Mouse (Mus musculus) forebrain, embryonic 14.5 days (tissue): ENCODE results near the gene Gm11639. TPM values are rescaled to one million over a fixed set of nuclear protein-coding genes. Genes with fewer than 3 reads are reported as not detected.

Source experiments
- ATAC-seq: fragments of 200-750 bp; cut with Nextera tagmentation; 2 replicates; pipeline ENCODE4 v1.8.0; 2017; ENCODE audit warnings: mild to moderate bottlenecking, moderate library complexity
- DNase-seq: peaks from one replicate; pipeline ENCODE4 v3.0.0-alpha.2; 2015; ENCODE audit warnings: low spot score
- H3K27ac ChIP-seq: fragments of 300-500 bp; sonication (generic); 2 replicates; pipeline ENCODE4 v1.5.1; 2014; ENCODE audit warnings: low read depth, mild to moderate bottlenecking, control low read depth, low read length, moderate library complexity
- H3K27me3 ChIP-seq: fragments of 300-500 bp; sonication (generic); replicated peaks from 2 replicates; pipeline ENCODE4 v1.6.1; 2014; ENCODE audit warnings: low read length, control low read depth, mixed read lengths; ENCODE audit not compliant: control insufficient read depth, insufficient read depth
- H3K36me3 ChIP-seq: fragments of 300-500 bp; sonication (generic); 2 replicates; pipeline ENCODE4 v1.6.1; 2014; ENCODE audit warnings: low read length, control low read depth; ENCODE audit not compliant: control insufficient read depth, insufficient read depth
- H3K4me1 ChIP-seq: fragments of 300-500 bp; sonication (generic); 2 replicates; pipeline ENCODE4 v1.6.1; 2014; ENCODE audit warnings: antibody characterized with exemption, low read length, control low read depth; ENCODE audit not compliant: control insufficient read depth, insufficient read depth
- H3K4me2 ChIP-seq: fragments of 300-500 bp; sonication (generic); 2 replicates; pipeline ENCODE4 v1.6.1; 2014; ENCODE audit warnings: mild to moderate bottlenecking, control low read depth, low read length
- H3K4me3 ChIP-seq: fragments of 300-500 bp; sonication (generic); 2 replicates; pipeline ENCODE4 v1.5.1; 2014; ENCODE audit warnings: low read depth, low read length, control low read depth
- H3K9ac ChIP-seq: fragments of 300-500 bp; sonication (generic); 2 replicates; pipeline ENCODE4 v1.6.1; 2014; ENCODE audit warnings: mild to moderate bottlenecking, low read length, control low read depth, moderate library complexity
- H3K9me3 ChIP-seq: fragments of 300-500 bp; sonication (generic); replicated peaks from 2 replicates; pipeline ENCODE4 v1.6.1; 2016; ENCODE audit warnings: low read length, control low read depth, mixed read lengths; ENCODE audit not compliant: control insufficient read depth
- WGBS: fragments of 180-500 bp; shearing (Covaris S2); extraction: QIAGEN DNeasy Blood & Tissue Kit; methylation state at CpG from one replicate; pipeline ENCODE4 v1.1.7; 2014; 5-methylcytosine and 5-hydroxymethylcytosine counted together
- polyA plus RNA-seq: library from polyadenylated mRNA; unstranded; fragments of >200 nt; fragmentation: Nextera tagmentation; extraction: Ambion mirVana; gene quantifications from 2 replicates; pipeline ENCODE4 v1.2.1, GENCODE M21; 2014

The Gm11639 gene
- polyA plus RNA-seq, 1 experiment from 2014 or later = not detected

- H3K9ac ChIP-seq = no peak overlapping the region
- no peaks in the 10 kb centered on the region for H3K36me3 ChIP-seq
- no peaks in the 10 kb centered on the region for H3K27me3 ChIP-seq
- H3K4me3 ChIP-seq = no peak overlapping the region
- DNase-seq = no peak
- ATAC-seq = no peak
- no peaks in the 10 kb centered on the region for H3K9me3 ChIP-seq
- H3K27ac ChIP-seq = no peak overlapping the region
- no peak overlapping the region for H3K4me2 ChIP-seq
- no peaks in the 10 kb centered on the region for H3K4me1 ChIP-seq
These were observed 21.1 kb upstream of the Gm11639 start for GRCm38 (mm10) chr11:104664441-104664840.

- no peak overlapping the region for H3K9ac ChIP-seq
- no peaks in the 10 kb centered on the region for H3K27me3 ChIP-seq
- no peak overlapping the region for H3K4me2 ChIP-seq
- DNase-seq (no peak), ATAC-seq (no peak)
- no peak overlapping the region for H3K27ac ChIP-seq
- no peak overlapping the region for H3K4me3 ChIP-seq
- H3K9me3 ChIP-seq = no peaks in the 10 kb centered on the region
- H3K36me3 ChIP-seq = no peaks in the 10 kb centered on the region
- no peaks in the 10 kb centered on the region for H3K4me1 ChIP-seq
- 70% methylated on average over 5 of the region's 5 CpGs for WGBS
These were observed 18.1 kb upstream of the Gm11639 start for GRCm38 (mm10) chr11:104667399-104667798.

- ATAC-seq = no peak
- H3K9me3 ChIP-seq = no peaks in the 10 kb centered on the region
These were observed 12.1 kb upstream of the Gm11639 start for GRCm38 (mm10) chr11:104673412-104673811.

GRCm38 (mm10) chr11:104674768-104675167, 10.7 kb upstream of the Gm11639 start:
- Histone ChIP-seq H3K36me3 (no peaks in the 10 kb centered on the region), H3K27me3 (no peaks in the 10 kb centered on the region), H3K9me3 (no peaks in the 10 kb centered on the region), H3K4me2 (no peak overlapping the region), H3K4me3 (no peak overlapping the region), H3K9ac (no peak overlapping the region), H3K27ac (no peak overlapping the region), H3K4me1 (no peaks in the 10 kb centered on the region)
- WGBS = 94% methylated on average over 11 of the region's 11 CpGs
- ATAC-seq (no peak), DNase-seq (no peak)

More at GRCm38 (mm10) chr11:104673412-104673811, 12.1 kb upstream of the Gm11639 start:
- H3K4me1 ChIP-seq = no peaks in the 10 kb centered on the region
- 78% methylated on average over 4 of the region's 4 CpGs for WGBS
- no peak overlapping the region for H3K9ac ChIP-seq
- no peaks in the 10 kb centered on the region for H3K36me3 ChIP-seq
- no peak for DNase-seq
- no peak overlapping the region for H3K4me3 ChIP-seq
- H3K4me2 ChIP-seq = no peak overlapping the region
- H3K27ac ChIP-seq = no peak overlapping the region
- no peaks in the 10 kb centered on the region for H3K27me3 ChIP-seq

GRCm38 (mm10) chr11:104693235-104693634, 7.7 kb downstream of the Gm11639 start:
- Histone ChIP-seq H3K4me2 (no peak overlapping the region), H3K4me3 (no peak overlapping the region), H3K36me3 (no peaks in the 10 kb centered on the region), H3K27ac (no peak overlapping the region), H3K9me3 (no peaks in the 10 kb centered on the region), H3K4me1 (no peaks in the 10 kb centered on the region), H3K27me3 (no peaks in the 10 kb centered on the region), H3K9ac (no peak overlapping the region)
- ATAC-seq (no peak), DNase-seq (no peak)
- WGBS = 89% methylated on average over 6 of the region's 6 CpGs

- Histone ChIP-seq H3K4me3 (no peak overlapping the region), H3K36me3 (no peaks in the 10 kb centered on the region), H3K9ac (no peak overlapping the region), H3K27ac (no peak overlapping the region), H3K4me2 (no peak overlapping the region), H3K9me3 (no peaks in the 10 kb centered on the region), H3K4me1 (no peaks in the 10 kb centered on the region), H3K27me3 (no peaks in the 10 kb centered on the region)
- DNase-seq (no peak), ATAC-seq (no peak)
- 62% methylated on average over 15 of the region's 15 CpGs for WGBS
These were observed 18.6 kb downstream of the Gm11639 start for GRCm38 (mm10) chr11:104704097-104704496.

- H3K9ac ChIP-seq = no peak overlapping the region
- 56% methylated on average over 2 of the region's 2 CpGs for WGBS
- H3K4me3 ChIP-seq = no peak overlapping the region
- H3K36me3 ChIP-seq = no peaks in the 10 kb centered on the region
- no peaks in the 10 kb centered on the region for H3K4me1 ChIP-seq
- no peak overlapping the region for H3K27ac ChIP-seq
- H3K9me3 ChIP-seq = no peaks in the 10 kb centered on the region
- H3K4me2 ChIP-seq = no peak overlapping the region
- DNase-seq (no peak), ATAC-seq (no peak)
- H3K27me3 ChIP-seq = no peaks in the 10 kb centered on the region
These were observed 21.6 kb downstream of the Gm11639 start for GRCm38 (mm10) chr11:104707084-104707483.

GRCm38 (mm10) chr11:104744995-104745568, 59.6 kb downstream of the Gm11639 start:
- no peaks in the 10 kb centered on the region for H3K27me3 ChIP-seq
- DNase-seq (no peak), ATAC-seq (no peak)
- H3K4me3 ChIP-seq = no peak overlapping the region
- no peaks in the 10 kb centered on the region for H3K36me3 ChIP-seq
- H3K9me3 ChIP-seq = no peaks in the 10 kb centered on the region
- WGBS = 88% methylated on average over 9 of the region's 9 CpGs
- no peaks in the 10 kb centered on the region for H3K4me1 ChIP-seq
- no peak overlapping the region for H3K4me2 ChIP-seq
- H3K27ac ChIP-seq = no peak overlapping the region
- H3K9ac ChIP-seq = no peak overlapping the region

GRCm38 (mm10) chr11:104765762-104766161, 80.3 kb downstream of the Gm11639 start:
- 41% methylated on average over 6 of the region's 6 CpGs for WGBS

More at GRCm38 (mm10) chr11:104765762-104766161, 80.3 kb downstream of the Gm11639 start:
- Histone ChIP-seq H3K27me3 (no peaks in the 10 kb centered on the region), H3K4me3 (no peak overlapping the region), H3K4me1 (no peaks in the 10 kb centered on the region), H3K36me3 (no peaks in the 10 kb centered on the region), H3K27ac (no peak overlapping the region), H3K9me3 (no peaks in the 10 kb centered on the region), H3K4me2 (no peak overlapping the region), H3K9ac (no peak overlapping the region)
- DNase-seq (no peak), ATAC-seq (no peak)
